Mouse (Mus musculus): ENCODE measurements at regions not wholly inside any gene's neighbourhood (a gene's known extent, or its start where the extent isn't known, plus 50 kb on each side); places are given as distances from the start of the nearest gene placed in this dataset.

GRCm38 (mm10) chr4:125199281-125199680 lies 71.6 kb upstream of the Zc3h12a start:
- no peak for TF ChIP-seq CTCF (conservative IDR thresholded peaks at IDR 0.05; ENCODE audit: low read length)
- TF ChIP-seq POU5F1 (IDR thresholded peaks at IDR 0.05; ENCODE audit: borderline replicate concordance, low read length), result no peak

All from E14TG2a.4 (cell line).